8 mouse cellular contexts compared by ENCODE assay signal in genomic region chr7:141460391-141461113, GRCm38 (mm10). TPM values are rescaled to one million over a fixed set of nuclear protein-coding genes. Genes with fewer than 3 reads are reported as not detected.
DNase-seq lines count a peak whose midpoint lies in the region; ATAC-seq lines count a peak whose summit lies in the region.

Gene Cracr2b (plus strand): TSS chr7:141461094.

- peaks cover 45% of the 10 kb centered on the region for H3K4me1 ChIP-seq in intestine, embryonic 15.5 days (replicated peaks)

- H3K27me3 ChIP-seq in intestine, embryonic 15.5 days (replicated peaks) = peaks cover 43% of the 10 kb centered on the region

- peak within 1 kb of the TSS; percentile 56 for H3K27ac ChIP-seq in intestine, embryonic 15.5 days

- peaks cover 5% of the 10 kb centered on the region for H3K36me3 ChIP-seq in intestine, embryonic 15.5 days

- no peak for ATAC-seq in cerebellum, adult (ENCODE audit: insufficient number of reproducible peaks, low FRiP score, low TSS enrichment)
- no peak for ATAC-seq in intestine, embryonic 15.5 days
- peak; percentile 40 for ATAC-seq in megakaryocyte progenitor cell, adult 5-6 weeks (replicated peaks; ENCODE audit: poor library complexity)

- peak within 1 kb of the TSS; percentile 49 for H3K4me3 ChIP-seq in intestine, embryonic 15.5 days (replicated peaks)

- 53% methylated on average over 15 of the region's 15 CpGs for WGBS in intestine, embryonic 15.5 days

- H3K9me3 ChIP-seq in intestine, embryonic 15.5 days = no peaks in the 10 kb centered on the region

- peak; percentile 64 for DNase-seq in cerebellum, adult 11-12 months
- peak; percentile 73 for DNase-seq in adipocyte (ENCODE audit: low spot score)
- DNase-seq in gonadal fat pad, adult 2 months (ENCODE audit: low read depth) = peak; percentile 95
- DNase-seq in c-Kit-positive CD71-positive TER-119-positive erythroid progenitor cells, embryonic 14.5 days (ENCODE audit: low spot score) = no peak
- no peak for DNase-seq in thymus, postnatal 0 days (ENCODE audit: low spot score)

- H3K4me2 ChIP-seq in intestine, embryonic 15.5 days (replicated peaks) = peak within 1 kb of the TSS; percentile 92

- H3K9ac ChIP-seq in intestine, embryonic 15.5 days = peak within 1 kb of the TSS; percentile 62

RNA-seq across cellular contexts. Expression of gene Cracr2b, which starts in this region (rescaled TPM):
- polyA plus RNA-seq in gonadal fat pad, adult 2 months (2012; rRNA removed) = 42.8 and 51.2 TPM in 2 replicates
- 16.5 and 22.0 TPM in 2 replicates for polyA plus RNA-seq in intestine, embryonic 15.5 days (2015; fragmentation: Nextera tagmentation; extraction: Ambion mirVana)
- 8.6 and 8.9 TPM in 2 replicates for total RNA-seq in megakaryocyte progenitor cell, adult 5-6 weeks (2015)
- total RNA-seq in megakaryocyte progenitor cell, adult 5-6 weeks (2017) = 11.4 and 16.6 TPM in 2 replicates
- 6.1 and 8.9 TPM in 2 replicates for polyA plus RNA-seq in thymus, postnatal 0 days (2015; fragmentation: Nextera tagmentation; extraction: Ambion mirVana)

Comparison
In these comparisons a context has a peak if more than half of its experiments do, and no peak if none do; other contexts are left out.
1. DNase-seq: peak in cerebellum, adult 11-12 months (single experiment), adipocyte (single experiment) and gonadal fat pad, adult 2 months (single experiment); none in c-Kit-positive CD71-positive TER-119-positive erythroid progenitor cells, embryonic 14.5 days (single experiment) and thymus, postnatal 0 days (single experiment).